Mouse (Mus musculus) hindbrain, postnatal 0 days (tissue): ENCODE results near the gene Mindy4. TPM values are rescaled to one million over a fixed set of nuclear protein-coding genes. Genes with fewer than 3 reads are reported as not detected.

Experiments
- ATAC-seq: fragments of 200-750 bp; cut with Nextera tagmentation; 2 replicates; pipeline ENCODE4 v1.8.0; 2017; ENCODE audit warnings: mild to moderate bottlenecking, moderate TSS enrichment, moderate library complexity
- DNase-seq: peaks from one replicate; pipeline ENCODE4 v3.0.0-alpha.2; 2015; ENCODE audit warnings: low spot score
- H3K27ac ChIP-seq: fragments of 300-500 bp; sonication (generic); 2 replicates; pipeline ENCODE4 v1.5.1; 2014; ENCODE audit warnings: mild to moderate bottlenecking
- H3K27me3 ChIP-seq: fragments of 300-500 bp; sonication (generic); 2 replicates; pipeline ENCODE4 v1.6.1; 2014; ENCODE audit warnings: low read length, mixed read lengths; ENCODE audit not compliant: insufficient read depth
- H3K36me3 ChIP-seq: fragments of 300-500 bp; sonication (generic); 2 replicates; pipeline ENCODE4 v1.6.1; 2014; ENCODE audit warnings: low read length, mixed read lengths; ENCODE audit not compliant: insufficient read depth
- H3K4me1 ChIP-seq: fragments of 300-500 bp; sonication (generic); 2 replicates; pipeline ENCODE4 v1.6.1; 2014; ENCODE audit warnings: antibody characterized with exemption, low read length, mixed read lengths; ENCODE audit not compliant: insufficient read depth
- H3K4me2 ChIP-seq: fragments of 300-500 bp; sonication (generic); 2 replicates; pipeline ENCODE4 v1.6.1; 2014; ENCODE audit warnings: low read depth, mild to moderate bottlenecking, low read length, moderate library complexity, mixed read lengths
- H3K4me3 ChIP-seq: fragments of 300-500 bp; sonication (generic); 2 replicates; pipeline ENCODE4 v1.5.1; 2014; ENCODE audit warnings: low read length
- H3K9ac ChIP-seq: fragments of 300-500 bp; sonication (generic); replicated peaks from 2 replicates; pipeline ENCODE4 v1.6.1; 2014; ENCODE audit warnings: mild to moderate bottlenecking, low read length, moderate library complexity, mixed read lengths
- H3K9me3 ChIP-seq: fragments of 300-500 bp; sonication (generic); 2 replicates; pipeline ENCODE4 v1.6.1; 2016; ENCODE audit warnings: low read length, mixed read lengths
- CTCF ChIP-seq: IDR thresholded peaks from 2 replicates; pipeline ENCODE4 v1.5.1; 2016; ENCODE audit warnings: antibody characterized with exemption, control low read depth, low read depth
- WGBS: fragments of 180-500 bp; shearing (Covaris S2); extraction: QIAGEN DNeasy Blood & Tissue Kit; methylation state at CpG from one replicate; pipeline ENCODE4 v1.1.7; 2014; 5-methylcytosine and 5-hydroxymethylcytosine counted together
- polyA plus RNA-seq: library from polyadenylated mRNA; unstranded; fragments of >200 nt; fragmentation: Nextera tagmentation; extraction: Ambion mirVana; gene quantifications from 2 replicates; pipeline ENCODE4 v1.2.1, GENCODE M21; 2015
- total RNA-seq: library from RNA; depleted of rRNA; stranded (reverse); fragments of >200 nt; gene quantifications from 2 replicates; pipeline ENCODE4 v1.2.3, GENCODE M21; 2014

Gene Mindy4
- total and polyA plus RNA-seq, 2 experiments from 2014 or later = 8.2 to 11.7 TPM

DNA sequence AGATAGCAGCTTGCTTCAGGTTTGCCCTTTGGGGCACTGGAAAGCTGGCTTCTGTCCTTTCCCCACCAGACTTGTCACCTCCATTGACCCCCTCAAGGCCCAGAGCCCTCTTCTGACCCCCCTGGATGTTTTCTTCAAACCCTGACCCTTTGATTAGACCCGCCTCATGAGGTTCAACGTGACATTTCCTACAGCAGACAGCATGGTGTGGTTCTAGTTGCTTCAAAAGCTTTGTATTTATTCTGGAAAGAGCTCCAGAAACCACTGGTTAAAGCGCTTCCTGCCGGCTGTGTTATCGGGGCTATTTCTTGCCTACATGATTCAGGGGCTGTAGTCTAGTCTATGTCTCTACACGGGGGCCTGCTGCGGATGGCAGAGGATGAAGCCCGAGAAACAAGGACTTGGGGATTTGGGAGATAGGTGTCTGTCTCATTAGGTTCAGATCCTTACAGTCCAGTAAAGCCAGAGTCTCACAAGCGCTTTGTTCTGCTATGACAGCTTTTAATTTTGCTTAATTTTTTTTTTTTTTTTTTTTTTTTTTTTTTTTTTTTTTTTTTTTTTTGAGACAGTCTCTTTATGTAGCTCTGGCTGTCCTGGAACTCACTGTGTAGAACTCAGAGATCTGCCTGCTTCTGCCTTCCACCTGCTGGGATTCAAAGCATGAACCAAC, 37.5 kb downstream of the Mindy4 start:
- ATAC-seq = no peak
- H3K36me3 ChIP-seq = no peaks in the 10 kb centered on the region

GRCm38 (mm10) chr6:55241479-55241878, 38.3 kb downstream of the Mindy4 start:
- Histone ChIP-seq H3K4me3 (no peak overlapping the region), H3K4me2 (no peak overlapping the region), H3K9me3 (no peaks in the 10 kb centered on the region), H3K36me3 (no peaks in the 10 kb centered on the region), H3K9ac (no peak overlapping the region), H3K27me3 (no peaks in the 10 kb centered on the region), H3K4me1 (no peaks in the 10 kb centered on the region; the same call in 1 of the 2 replicates), H3K27ac (no peak overlapping the region)
- no peak for DNase-seq
- 74% methylated on average over 5 of the region's 5 CpGs for WGBS
- TF ChIP-seq CTCF = no peak
- no peak for ATAC-seq

More for the DNA sequence above, 37.5 kb downstream of the Mindy4 start:
- TF ChIP-seq CTCF = no peak
- Histone ChIP-seq H3K27ac (no peak overlapping the region), H3K9me3 (no peaks in the 10 kb centered on the region), H3K4me2 (no peak overlapping the region), H3K9ac (no peak overlapping the region), H3K27me3 (no peaks in the 10 kb centered on the region), H3K4me1 (no peaks in the 10 kb centered on the region; the same call in 1 of the 2 replicates), H3K4me3 (no peak overlapping the region)
- no peak for DNase-seq
- 87% methylated on average over 9 of the region's 9 CpGs for WGBS

- Histone ChIP-seq H3K4me3 (no peak overlapping the region), H3K9me3 (no peaks in the 10 kb centered on the region), H3K27ac (no peak overlapping the region), H3K4me2 (no peak overlapping the region), H3K4me1 (no peaks in the 10 kb centered on the region), H3K36me3 (no peaks in the 10 kb centered on the region), H3K9ac (no peak overlapping the region), H3K27me3 (no peaks in the 10 kb centered on the region)
- ATAC-seq = no peak
- whole genome bisulfite sequencing = 76% methylated on average over 8 of the region's 8 CpGs
- DNase-seq = no peak
- TF ChIP-seq CTCF = no peak
These were observed 42.5 kb downstream of the Mindy4 start for GRCm38 (mm10) chr6:55245680-55246079.

DNA sequence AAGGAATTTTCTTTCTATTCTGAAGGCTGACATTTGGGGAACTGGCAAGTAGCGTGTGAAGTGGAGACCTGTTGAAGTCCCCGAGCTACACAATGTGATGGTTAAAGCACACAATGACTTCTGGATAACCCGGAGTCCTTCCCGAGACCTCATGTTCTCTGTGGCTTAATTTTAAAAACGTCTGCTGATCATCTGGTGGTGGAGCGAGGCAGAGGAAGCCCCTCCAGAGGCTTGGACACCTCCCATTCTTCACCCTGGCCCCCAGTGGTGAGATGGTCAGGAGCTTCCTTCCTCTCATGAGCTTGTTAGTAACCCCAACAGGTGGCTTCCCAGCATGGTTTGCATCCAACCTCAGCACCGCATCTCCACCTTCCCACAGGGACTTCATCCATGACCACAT, 43.3 kb downstream of the Mindy4 start:
- H3K4me1 ChIP-seq = no peaks in the 10 kb centered on the region
- H3K4me2 ChIP-seq = no peak overlapping the region
- no peaks in the 10 kb centered on the region for H3K9me3 ChIP-seq
- DNase-seq = no peak
- no peak overlapping the region for H3K4me3 ChIP-seq
- 88% methylated on average over 7 of the region's 7 CpGs for WGBS
- no peak for TF ChIP-seq CTCF
- H3K27me3 ChIP-seq = no peaks in the 10 kb centered on the region
- H3K27ac ChIP-seq = no peak overlapping the region
- H3K36me3 ChIP-seq = no peaks in the 10 kb centered on the region
- no peak for ATAC-seq
- H3K9ac ChIP-seq = no peak overlapping the region

- WGBS = 82% methylated on average over 12 of the region's 12 CpGs
- Histone ChIP-seq H3K4me1 (no peaks in the 10 kb centered on the region), H3K27ac (no peak overlapping the region), H3K4me3 (no peak overlapping the region), H3K9me3 (no peaks in the 10 kb centered on the region), H3K9ac (no peak overlapping the region), H3K27me3 (no peaks in the 10 kb centered on the region), H3K4me2 (no peak overlapping the region), H3K36me3 (no peaks in the 10 kb centered on the region)
- DNase-seq = no peak
- TF ChIP-seq CTCF = no peak
- peak; percentile 24; the same call in 1 of the 2 replicates for ATAC-seq
These were observed 43.8 kb downstream of the Mindy4 start for GRCm38 (mm10) chr6:55246911-55247438.

DNA sequence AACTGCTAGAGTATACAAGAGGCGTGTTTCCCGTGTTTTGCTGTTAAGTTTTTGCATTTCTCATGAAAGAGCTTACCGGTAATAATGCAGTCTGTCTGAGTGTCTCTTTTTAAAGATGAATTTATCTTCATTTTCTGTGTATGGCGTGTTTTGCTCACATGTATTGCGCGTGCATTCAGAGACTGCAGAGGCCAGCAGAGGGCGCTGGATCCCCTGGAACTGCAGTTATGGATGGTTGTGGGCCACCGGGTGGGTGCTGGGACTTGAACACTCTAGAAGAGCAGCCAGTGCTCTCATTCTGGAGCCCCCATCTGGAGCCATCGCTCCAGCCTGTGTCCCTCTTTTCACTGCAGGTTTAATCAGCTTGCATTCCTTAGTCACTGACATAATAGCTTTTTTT, 46.1 kb downstream of the Mindy4 start:
- Histone ChIP-seq H3K4me3 (no peak overlapping the region), H3K27ac (no peak overlapping the region), H3K9me3 (no peaks in the 10 kb centered on the region), H3K9ac (no peak overlapping the region), H3K4me1 (no peaks in the 10 kb centered on the region), H3K4me2 (no peak overlapping the region), H3K36me3 (no peaks in the 10 kb centered on the region), H3K27me3 (no peaks in the 10 kb centered on the region)
- ATAC-seq = no peak
- DNase-seq = no peak
- peak; percentile 25 for TF ChIP-seq CTCF
- 94% methylated on average over 9 of the region's 9 CpGs for WGBS

DNA sequence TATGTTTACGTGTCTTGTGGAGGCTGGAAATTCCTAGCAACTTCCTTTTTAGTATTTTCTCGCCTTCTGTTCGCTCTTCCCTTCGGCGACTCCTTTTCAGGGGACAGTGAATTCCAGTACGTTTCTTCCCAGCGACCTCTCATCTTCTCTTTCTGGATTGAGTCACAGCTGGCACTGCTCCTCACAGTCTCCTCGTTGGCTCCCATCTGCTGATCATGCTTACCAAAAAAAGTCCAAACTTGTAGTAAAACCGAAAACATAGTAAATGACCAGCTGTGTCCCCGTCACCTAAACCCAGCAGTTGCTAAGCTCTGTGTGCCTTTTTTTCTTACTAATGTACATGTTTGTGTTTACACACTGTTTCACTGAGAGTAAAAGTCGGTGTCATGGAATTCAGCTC, 47.6 kb downstream of the Mindy4 start:
- no peak for TF ChIP-seq CTCF
- Histone ChIP-seq H3K27ac (no peak overlapping the region), H3K9me3 (no peaks in the 10 kb centered on the region), H3K4me2 (no peak overlapping the region), H3K36me3 (no peaks in the 10 kb centered on the region), H3K4me1 (no peaks in the 10 kb centered on the region), H3K4me3 (no peak overlapping the region), H3K27me3 (no peaks in the 10 kb centered on the region), H3K9ac (no peak overlapping the region)
- ATAC-seq (no peak), DNase-seq (no peak)
- 73% methylated on average over 11 of the region's 11 CpGs for WGBS
